Mouse (Mus musculus) stomach, embryonic 15.5 days (tissue): ENCODE data around the gene Hoxd13. TPM values are rescaled to one million over a fixed set of nuclear protein-coding genes. Genes with fewer than 3 reads are reported as not detected.
A peak's percentile ranks its signal among the peaks of the same experiment; 100 is the strongest.

Experiments
- ATAC-seq: fragments of 200-750 bp; cut with Nextera tagmentation; 2 replicates; pipeline ENCODE4 v1.8.0; 2017; ENCODE audit warnings: low read depth, moderate number of reproducible peaks, moderate TSS enrichment; ENCODE audit not compliant: insufficient read depth, low FRiP score
- H3K27ac ChIP-seq: fragments of 300-500 bp; sonication (generic); 2 replicates; pipeline ENCODE4 v1.5.1; 2015; ENCODE audit warnings: mild to moderate bottlenecking, inconsistent platforms
- H3K27me3 ChIP-seq: fragments of 300-500 bp; sonication (generic); replicated peaks from 2 replicates; pipeline ENCODE4 v1.6.1; 2015; ENCODE audit warnings: inconsistent platforms
- H3K36me3 ChIP-seq: fragments of 300-500 bp; sonication (generic); 2 replicates; pipeline ENCODE4 v1.6.1; 2015; ENCODE audit warnings: inconsistent platforms
- H3K4me1 ChIP-seq: fragments of 300-500 bp; sonication (generic); 2 replicates; pipeline ENCODE4 v1.6.1; 2015; ENCODE audit warnings: inconsistent platforms
- H3K4me2 ChIP-seq: fragments of 300-500 bp; sonication (generic); 2 replicates; pipeline ENCODE4 v1.6.1; 2015; ENCODE audit warnings: mild to moderate bottlenecking, inconsistent platforms
- H3K4me3 ChIP-seq: fragments of 300-500 bp; sonication (generic); replicated peaks from 2 replicates; pipeline ENCODE4 v1.5.1; 2015; ENCODE audit warnings: inconsistent platforms
- H3K9ac ChIP-seq: fragments of 300-500 bp; sonication (generic); 2 replicates; pipeline ENCODE4 v1.6.1; 2015; ENCODE audit warnings: inconsistent platforms
- H3K9me3 ChIP-seq: fragments of 300-500 bp; sonication (generic); 2 replicates; pipeline ENCODE4 v1.6.1; 2016; ENCODE audit warnings: inconsistent platforms
- WGBS: fragments of 180-500 bp; shearing (Covaris S2); methylation state at CpG from one replicate; pipeline ENCODE4 v1.1.7; 2015; 5-methylcytosine and 5-hydroxymethylcytosine counted together
- polyA plus RNA-seq: library from polyadenylated mRNA; unstranded; fragments of >200 nt; fragmentation: Nextera tagmentation; extraction: Ambion mirVana; gene quantifications from 2 replicates; pipeline ENCODE4 v1.2.1, GENCODE M21; 2015

Hoxd13 gene
- polyA plus RNA-seq, 1 experiment from 2014 or later: not detected

DNA sequence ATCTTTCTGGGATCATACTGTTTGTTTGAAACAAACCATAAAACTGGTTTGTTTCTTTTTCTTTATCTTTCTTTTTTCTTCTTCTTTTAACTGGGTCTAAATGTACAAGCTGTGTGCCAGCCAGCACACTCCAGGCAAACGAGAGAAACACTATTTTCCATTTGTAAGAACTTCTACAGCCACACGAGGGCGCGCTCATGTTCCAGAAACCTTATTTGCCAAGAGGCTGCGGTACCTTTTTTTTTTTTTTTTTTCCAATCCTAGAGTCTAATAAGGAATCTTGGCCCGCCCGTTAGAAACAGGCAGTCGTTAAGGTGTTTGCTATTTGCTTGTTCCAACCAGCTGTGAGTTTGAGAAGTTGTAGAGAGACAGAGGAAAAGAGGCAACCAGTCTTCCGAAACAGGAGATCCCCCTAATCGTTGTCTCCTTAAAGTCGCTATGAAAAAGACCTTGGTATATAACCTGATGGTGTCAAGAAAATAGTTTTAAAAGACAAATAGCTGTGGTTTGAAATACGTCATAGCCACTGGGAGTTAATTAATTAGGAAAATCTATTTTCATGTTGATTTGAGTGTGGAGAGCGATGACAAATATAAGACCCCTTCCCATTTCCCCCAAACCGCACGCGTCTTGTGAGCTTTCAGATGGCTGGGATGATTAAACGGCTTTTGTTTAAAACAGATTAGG, 18.3 kb downstream of the Hoxd13 start:
- no peak overlapping the region for H3K27ac ChIP-seq
- H3K27me3 ChIP-seq: peaks cover 90% of the 10 kb centered on the region
- 6% methylated on average over 17 of the region's 17 CpGs for WGBS
- ATAC-seq: no peak
- H3K9ac ChIP-seq: no peak overlapping the region
- no peaks in the 10 kb centered on the region for H3K36me3 ChIP-seq
- H3K4me1 ChIP-seq: peaks cover 19% of the 10 kb centered on the region
- no peak overlapping the region for H3K4me2 ChIP-seq
- no peak overlapping the region for H3K4me3 ChIP-seq
- H3K9me3 ChIP-seq: no peaks in the 10 kb centered on the region

DNA sequence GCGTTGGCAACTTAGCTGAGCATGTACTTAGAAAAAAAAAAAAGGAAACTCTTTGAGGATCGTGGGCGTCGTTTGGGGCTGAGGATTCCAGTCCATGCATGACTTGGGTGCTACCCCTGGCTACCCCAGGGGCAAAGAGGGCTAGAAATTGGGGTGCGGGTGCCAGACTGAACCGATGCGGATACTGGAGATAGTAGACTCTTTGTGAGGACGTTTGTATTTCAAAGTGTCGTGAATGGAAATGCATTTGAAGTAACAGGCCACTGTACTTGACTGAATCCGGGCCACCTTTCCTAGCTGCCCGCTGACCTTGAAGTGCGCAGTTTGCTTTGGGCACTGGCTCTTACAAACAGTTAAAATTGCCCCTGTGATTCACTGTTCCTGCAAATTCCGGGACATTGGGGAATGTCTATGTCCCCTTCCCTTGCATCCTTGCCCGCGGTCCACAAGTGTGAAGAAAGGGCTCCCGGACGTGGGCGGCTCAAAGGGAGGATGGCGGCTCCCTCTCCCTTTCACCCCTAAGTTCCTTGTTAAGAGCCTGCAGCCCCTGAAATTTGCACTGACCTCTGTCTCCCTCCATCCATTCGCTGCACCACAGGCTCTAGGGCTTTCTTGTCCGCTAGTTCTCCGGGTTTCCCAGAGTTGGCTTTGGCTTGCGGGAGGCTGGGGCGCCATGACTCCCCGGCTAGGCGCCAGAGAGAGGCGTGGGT, 19.0 kb downstream of the Hoxd13 start:
- Histone ChIP-seq H3K9me3 (no peaks in the 10 kb centered on the region), H3K4me1 (peaks cover 13% of the 10 kb centered on the region), H3K27me3 (peaks cover 90% of the 10 kb centered on the region), H3K27ac (no peak overlapping the region), H3K4me3 (no peak overlapping the region), H3K4me2 (no peak overlapping the region), H3K36me3 (no peaks in the 10 kb centered on the region), H3K9ac (no peak overlapping the region)
- WGBS: 2% methylated on average over 27 of the region's 27 CpGs
- ATAC-seq: no peak

DNA sequence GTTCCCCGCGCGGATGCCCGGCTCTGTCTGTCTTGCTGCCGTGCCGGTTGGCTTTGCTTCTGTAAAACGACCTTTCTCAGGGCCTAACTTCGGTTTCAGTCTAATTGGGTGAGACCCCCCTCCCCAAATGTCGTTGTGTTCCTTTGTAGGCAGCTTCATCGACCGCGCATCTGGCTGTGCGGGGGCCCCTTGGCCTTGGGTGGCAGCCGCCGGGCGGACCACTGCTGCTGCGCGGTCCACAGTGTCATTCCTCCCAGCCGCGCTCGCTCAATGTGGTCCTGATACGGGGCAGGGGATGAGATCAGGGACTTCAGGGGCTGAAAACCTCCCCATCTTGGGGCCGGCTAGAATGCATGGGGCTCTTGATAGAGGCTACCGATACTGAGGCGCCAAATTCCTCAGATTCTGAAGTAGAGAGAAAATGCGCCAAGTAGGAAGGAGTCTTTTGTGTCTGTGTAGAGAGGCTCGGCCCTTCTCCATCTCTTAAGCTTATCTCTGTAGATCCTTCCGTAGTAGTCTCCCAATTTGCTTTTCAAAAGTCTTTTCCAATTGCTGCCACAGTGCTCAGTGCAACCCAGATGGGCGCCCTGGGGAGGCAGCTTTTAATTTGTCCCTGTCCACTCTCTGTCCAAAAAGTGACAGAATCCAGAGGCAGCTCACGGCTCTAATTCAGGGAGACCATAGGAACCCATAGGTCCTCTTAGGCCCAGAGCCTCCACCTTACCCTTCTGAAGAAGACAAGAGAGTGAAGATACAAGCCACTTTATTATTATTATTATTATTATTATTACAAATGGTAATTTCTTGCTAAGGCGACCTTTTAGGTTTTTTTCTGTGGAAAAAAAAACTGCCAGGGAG, 19.8 kb downstream of the Hoxd13 start:
- Histone ChIP-seq H3K9ac (no peak overlapping the region), H3K9me3 (no peaks in the 10 kb centered on the region), H3K4me3 (no peak overlapping the region), H3K27ac (no peak overlapping the region), H3K36me3 (no peaks in the 10 kb centered on the region), H3K4me2 (no peak overlapping the region), H3K4me1 (peaks cover 5% of the 10 kb centered on the region; the same call in 1 of the 2 replicates), H3K27me3 (peaks cover 90% of the 10 kb centered on the region)
- WGBS: 1% methylated on average over 31 of the region's 31 CpGs
- ATAC-seq: no peak

DNA sequence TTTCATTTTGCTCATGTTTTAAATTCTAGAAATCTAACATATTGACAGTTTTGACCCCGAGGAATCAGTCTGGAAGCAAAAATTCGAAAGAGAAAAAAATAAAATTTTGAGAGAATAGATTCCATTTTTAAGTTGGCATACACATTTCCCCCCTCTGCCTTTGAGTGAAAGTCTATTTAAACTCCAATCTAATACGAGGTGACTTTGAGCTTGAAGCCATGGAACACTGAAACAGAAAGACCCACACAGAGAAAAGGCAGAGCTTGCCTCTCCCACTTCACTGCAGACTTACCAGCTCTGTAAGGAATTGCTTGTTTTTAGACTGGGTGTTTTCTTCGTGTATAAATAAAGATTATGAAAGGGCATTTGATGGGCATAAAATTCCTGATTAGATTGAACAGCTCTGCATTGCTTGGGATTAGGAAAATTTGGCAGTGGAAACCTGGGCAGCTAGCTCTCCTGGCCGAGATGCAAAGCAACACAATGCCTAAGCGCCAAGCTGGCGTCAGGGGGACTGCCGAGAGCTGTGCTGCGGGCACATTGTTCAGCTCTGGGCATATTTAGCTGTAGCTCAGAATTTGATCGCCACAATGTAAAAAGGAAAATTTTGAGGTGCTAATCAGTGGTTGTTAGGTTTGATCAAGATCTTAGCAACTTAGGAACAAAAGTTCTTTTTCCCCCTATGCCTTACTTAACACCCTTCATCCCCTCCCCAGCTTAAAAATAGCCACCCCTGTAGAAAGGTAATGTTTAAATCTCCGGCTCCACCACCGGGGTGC, 20.9 kb downstream of the Hoxd13 start:
- Histone ChIP-seq H3K9me3 (no peaks in the 10 kb centered on the region), H3K9ac (no peak overlapping the region), H3K27ac (no peak overlapping the region), H3K4me1 (0 out of 2 replicates have a peak, but pooled peaks cover 4% of the 10 kb centered on the region), H3K36me3 (no peaks in the 10 kb centered on the region), H3K27me3 (peaks cover 90% of the 10 kb centered on the region), H3K4me3 (no peak overlapping the region), H3K4me2 (no peak overlapping the region)
- ATAC-seq: no peak
- 4% methylated on average over 12 of the region's 12 CpGs for WGBS

DNA sequence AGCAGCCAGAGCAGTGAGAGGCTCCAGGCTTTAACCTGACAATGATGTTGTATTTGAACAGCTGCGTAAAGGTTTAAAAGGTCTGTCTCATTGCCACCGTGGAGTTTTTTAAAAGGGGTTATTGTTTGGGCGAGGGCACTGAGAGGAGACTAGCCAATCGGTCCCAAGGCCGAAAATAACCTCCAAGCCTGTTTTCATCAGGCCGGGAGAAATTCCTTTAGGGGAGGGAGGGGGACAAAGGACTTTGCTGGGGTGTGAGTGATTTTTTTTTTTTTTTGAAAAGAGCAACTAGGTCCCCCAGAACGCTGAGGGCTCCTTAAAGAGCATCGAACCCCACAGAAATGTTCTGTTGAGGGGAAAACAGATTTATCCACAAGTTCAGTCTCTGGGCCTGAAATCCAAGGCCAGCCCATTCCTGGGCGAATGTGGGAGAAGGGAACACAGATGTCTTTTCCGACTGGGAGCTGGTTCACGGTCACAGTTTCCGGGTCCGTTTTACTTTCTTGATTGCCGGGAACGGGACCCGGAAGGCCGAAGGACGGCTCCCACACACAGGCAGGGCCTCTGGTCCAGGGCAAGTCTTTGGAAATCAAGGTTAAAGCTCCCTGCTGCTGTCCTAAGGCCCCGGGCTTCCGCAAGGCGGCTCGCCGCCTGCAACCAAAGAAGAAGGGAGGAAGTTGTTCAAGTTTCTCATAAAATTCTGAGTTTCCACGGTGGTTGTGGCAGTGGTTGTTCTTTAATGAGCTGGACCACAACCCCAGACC, 21.6 kb downstream of the Hoxd13 start:
- WGBS: 2% methylated on average over 24 of the region's 24 CpGs
- H3K4me2 ChIP-seq: no peak overlapping the region
- no peak overlapping the region for H3K4me3 ChIP-seq
- H3K36me3 ChIP-seq: no peaks in the 10 kb centered on the region
- no peak overlapping the region for H3K9ac ChIP-seq
- H3K4me1 ChIP-seq: 0 out of 2 replicates have a peak, but pooled peaks cover 4% of the 10 kb centered on the region
- H3K27me3 ChIP-seq: peaks cover 90% of the 10 kb centered on the region
- no peaks in the 10 kb centered on the region for H3K9me3 ChIP-seq
- no peak for ATAC-seq
- H3K27ac ChIP-seq: no peak overlapping the region

DNA sequence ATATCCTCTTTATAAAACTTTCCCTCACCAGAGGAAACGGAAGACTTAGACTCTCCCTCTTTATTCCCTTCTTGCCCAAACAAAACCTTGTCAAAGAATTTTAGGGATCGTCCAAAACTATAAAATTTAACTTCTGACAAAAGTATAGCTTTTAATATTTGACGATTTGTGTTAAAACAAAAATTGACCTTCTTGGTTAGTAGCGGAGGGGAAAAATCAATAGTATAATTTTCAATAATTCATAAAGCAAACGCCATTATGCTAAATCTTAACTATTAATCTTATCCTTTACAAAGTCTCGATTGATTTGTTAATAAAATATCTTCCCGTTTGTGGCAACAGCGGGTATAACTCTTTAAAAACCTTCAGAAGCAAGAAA, 22.2 kb downstream of the Hoxd13 start:
- Histone ChIP-seq H3K27ac (no peak overlapping the region), H3K4me1 (0 out of 2 replicates have a peak, but pooled peaks cover 4% of the 10 kb centered on the region), H3K9me3 (no peaks in the 10 kb centered on the region), H3K9ac (no peak overlapping the region), H3K36me3 (no peaks in the 10 kb centered on the region), H3K4me3 (no peak overlapping the region), H3K27me3 (peaks cover 90% of the 10 kb centered on the region), H3K4me2 (no peak overlapping the region)
- ATAC-seq: no peak
- WGBS: 9% methylated on average over 8 of the region's 8 CpGs

DNA sequence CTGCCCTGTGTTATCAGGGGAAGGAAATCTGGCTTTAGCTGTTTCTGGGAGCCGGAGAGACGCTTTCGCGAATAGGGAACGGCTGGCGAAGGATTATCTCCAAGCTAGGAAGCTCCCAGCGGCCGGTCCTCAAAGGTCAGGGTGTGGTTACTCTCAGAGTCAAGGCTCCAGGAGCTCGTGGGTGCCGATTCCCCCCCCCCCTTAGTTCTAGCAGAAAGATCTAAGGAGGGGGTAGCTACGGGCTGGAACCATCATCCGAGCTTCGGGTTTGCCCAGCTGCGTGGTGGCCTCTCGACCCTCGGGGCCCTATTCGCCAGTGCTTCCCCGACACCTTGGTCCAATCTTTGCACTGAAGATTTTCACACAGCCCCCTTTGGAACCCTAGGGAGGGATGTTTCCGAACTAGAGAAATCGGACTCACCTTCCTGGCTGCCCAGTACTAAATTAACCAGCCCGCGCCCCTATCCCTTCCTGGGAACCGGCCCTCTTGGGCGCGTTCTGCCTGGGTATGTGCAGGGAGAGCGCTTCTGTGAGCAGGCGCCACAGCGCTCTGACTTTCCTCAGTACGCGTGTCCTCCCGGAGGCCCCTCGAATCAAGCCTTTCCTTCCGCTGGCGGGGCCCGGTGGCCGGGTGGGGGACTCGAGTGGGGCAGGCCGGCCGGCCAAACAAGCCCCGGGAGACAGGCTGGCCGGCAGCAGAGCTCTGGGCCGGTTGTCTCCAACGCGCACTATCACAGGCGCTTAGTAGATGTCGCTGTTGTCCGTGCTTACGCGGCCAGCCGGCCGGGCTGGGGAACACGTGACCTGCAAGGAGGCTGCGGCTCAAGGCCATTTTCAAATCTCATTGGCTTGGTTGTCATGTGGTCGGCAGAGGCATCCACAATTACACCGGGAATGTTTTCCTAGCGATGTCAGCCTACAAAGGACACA, 23.2 kb downstream of the Hoxd13 start, which contains the start of gene Hoxd10:
Hoxd10 (plus strand) TSS at position 903 of the 930 bp plus-strand sequence.
- peak within 1 kb of the TSS; percentile 16; the same call in 1 of the 2 replicates for H3K4me3 ChIP-seq
- H3K9ac ChIP-seq: no peak within 1 kb of the TSS
- 2% methylated on average over 56 of the region's 56 CpGs for WGBS
- peak; percentile 39; the same call in 1 of the 2 replicates for ATAC-seq
- peak within 1 kb of the TSS; percentile 36; the same call in 1 of the 2 replicates for H3K4me2 ChIP-seq
- peaks cover 96% of the 10 kb centered on the region for H3K27me3 ChIP-seq
- H3K4me1 ChIP-seq: 0 out of 2 replicates have a peak, but pooled peaks cover 4% of the 10 kb centered on the region
- no peaks in the 10 kb centered on the region for H3K36me3 ChIP-seq
- no peaks in the 10 kb centered on the region for H3K9me3 ChIP-seq
- no peak within 1 kb of the TSS for H3K27ac ChIP-seq

DNA sequence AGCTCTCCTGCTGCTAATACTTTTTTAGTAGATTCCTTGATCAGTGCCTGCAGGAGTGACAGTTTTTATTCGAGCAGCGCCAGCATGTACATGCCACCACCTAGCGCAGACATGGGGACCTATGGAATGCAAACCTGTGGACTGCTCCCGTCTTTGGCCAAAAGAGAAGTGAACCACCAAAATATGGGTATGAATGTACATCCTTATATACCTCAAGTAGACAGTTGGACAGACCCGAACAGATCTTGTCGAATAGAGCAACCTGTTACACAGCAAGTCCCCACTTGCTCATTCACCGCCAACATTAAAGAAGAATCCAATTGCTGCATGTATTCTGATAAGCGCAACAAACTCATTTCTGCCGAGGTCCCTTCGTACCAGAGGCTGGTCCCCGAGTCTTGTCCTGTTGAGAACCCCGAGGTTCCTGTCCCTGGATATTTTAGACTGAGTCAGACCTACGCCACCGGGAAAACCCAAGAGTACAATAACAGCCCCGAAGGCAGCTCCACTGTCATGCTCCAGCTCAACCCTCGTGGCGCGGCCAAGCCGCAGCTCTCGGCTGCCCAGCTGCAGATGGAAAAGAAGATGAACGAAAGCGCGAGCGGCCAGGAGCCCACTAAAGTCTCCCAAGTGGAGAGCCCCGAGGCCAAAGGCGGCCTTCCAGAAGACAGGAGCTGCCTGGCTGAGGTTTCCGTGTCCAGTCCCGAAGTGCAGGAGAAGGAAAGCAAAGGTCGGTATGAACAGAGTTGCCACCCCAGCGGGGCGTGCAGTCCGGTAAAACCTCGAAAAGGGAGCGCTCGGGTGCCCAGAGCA, 24.1 kb downstream of the Hoxd13 start:
- no peak for ATAC-seq
- Histone ChIP-seq H3K27ac (no peak overlapping the region), H3K4me2 (0 out of 2 replicates have a peak overlapping the region, but pooled peaks have one; percentile 36), H3K9ac (no peak overlapping the region), H3K4me1 (0 out of 2 replicates have a peak, but pooled peaks cover 4% of the 10 kb centered on the region), H3K9me3 (no peaks in the 10 kb centered on the region), H3K4me3 (no peak overlapping the region), H3K36me3 (no peaks in the 10 kb centered on the region), H3K27me3 (peaks cover 96% of the 10 kb centered on the region)
- WGBS: 4% methylated on average over 35 of the region's 35 CpGs

DNA sequence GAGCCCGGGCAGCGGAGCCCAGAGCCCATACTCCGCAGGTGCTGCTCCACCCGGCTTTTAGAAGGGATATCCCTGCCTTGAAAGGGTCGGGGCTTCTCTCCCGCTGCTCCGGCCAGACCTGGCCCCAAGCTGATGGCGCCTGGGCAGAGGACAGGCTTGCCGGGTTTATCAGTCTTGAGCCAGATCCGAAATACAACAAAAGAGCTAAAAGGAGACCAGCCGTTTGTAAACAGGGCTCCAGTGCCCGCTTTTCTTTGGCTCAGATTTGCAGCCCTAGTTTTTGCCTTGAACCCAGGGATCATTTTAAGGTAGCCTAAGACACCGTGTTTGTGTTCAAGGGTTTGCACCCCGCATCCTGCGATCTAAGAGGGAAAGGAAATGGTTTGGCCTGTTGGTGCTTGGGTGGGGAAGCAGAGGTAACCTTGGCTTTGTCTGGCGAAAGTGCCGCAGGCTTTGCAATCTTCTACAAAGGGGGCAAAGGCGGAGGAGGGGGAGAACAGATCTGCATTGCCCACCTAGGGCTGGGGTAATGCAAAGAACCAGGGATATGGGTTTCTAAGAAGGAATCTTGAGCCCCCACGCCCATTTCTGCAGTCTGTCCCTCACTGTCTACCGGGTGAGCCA, 24.8 kb downstream of the Hoxd13 start:
- 2% methylated on average over 20 of the region's 20 CpGs for WGBS
- H3K27ac ChIP-seq: no peak overlapping the region
- H3K36me3 ChIP-seq: no peaks in the 10 kb centered on the region
- no peaks in the 10 kb centered on the region for H3K9me3 ChIP-seq
- no peak overlapping the region for H3K4me2 ChIP-seq
- H3K4me3 ChIP-seq: no peak overlapping the region
- H3K27me3 ChIP-seq: peaks cover 96% of the 10 kb centered on the region
- H3K4me1 ChIP-seq: peaks cover 9% of the 10 kb centered on the region
- ATAC-seq: no peak
- H3K9ac ChIP-seq: no peak overlapping the region
